Mouse (Mus musculus) liver, postnatal 0 days (tissue): ENCODE results near the gene Col7a1.

ENCODE experiments used
- CTCF ChIP-seq: sonication (generic); IDR thresholded peaks from 2 replicates; pipeline ENCODE4 v1.5.1; 2016; ENCODE audit warnings: antibody characterized with exemption, low read depth
- EP300 ChIP-seq: IDR thresholded peaks from 2 replicates; pipeline ENCODE4 v1.6.1; 2016; ENCODE audit warnings: antibody characterized with exemption, low read depth, mild to moderate bottlenecking

- TF ChIP-seq CTCF (no peak), EP300 (no peak)
Observed at GRCm38 (mm10) chr9:109010316-109010690, 56.9 kb downstream of the Col7a1 start.
